Mouse (Mus musculus) lung, adult 2 months (tissue): ENCODE results near the gene Rtp4. TPM values are rescaled to one million over a fixed set of nuclear protein-coding genes. Genes with fewer than 3 reads are reported as not detected.

Experiments used
- DNase-seq: peaks from one replicate; pipeline ENCODE4 v3.0.0; 2022
- H3K4me1 ChIP-seq: fragments of 200-500 bp; 2 replicates; pipeline ENCODE4 v1.6.1; 2011; ENCODE audit warnings: low read length; ENCODE audit not compliant: control insufficient read depth, insufficient read depth
- H3K4me3 ChIP-seq: fragments of 200-500 bp; replicated peaks from 2 replicates; pipeline ENCODE3; 2011; ENCODE audit warnings: low read depth, mild to moderate bottlenecking, control low read depth, low read length; ENCODE audit errors: extremely low read depth
- CTCF ChIP-seq: fragments of 200-500 bp; IDR thresholded peaks from 2 replicates; pipeline ENCODE4 v1.5.1; 2011; ENCODE audit warnings: mild to moderate bottlenecking, low read length, control low read depth; ENCODE audit not compliant: insufficient read depth
- POLR2A ChIP-seq: fragments of 200-500 bp; IDR thresholded peaks from 2 replicates; pipeline ENCODE4 v1.6.1; 2011; ENCODE audit warnings: low read depth, mild to moderate bottlenecking, control low read depth, low read length, borderline replicate concordance; ENCODE audit errors: extremely low read depth
- WGBS: fragments of 180-500 bp; shearing (Covaris S2); methylation state at CpG from one replicate; pipeline ENCODE4 v1.1.7; 2018; 5-methylcytosine and 5-hydroxymethylcytosine counted together
- polyA plus RNA-seq: library from polyadenylated mRNA; depleted of rRNA; stranded (reverse); fragments of >200 nt; gene quantifications from 2 replicates; pipeline ENCODE4 v1.2.3, GENCODE M21; 2012; rRNA removed

The Rtp4 gene
- polyA plus RNA-seq, 1 experiment, result 21.3 TPM

DNA sequence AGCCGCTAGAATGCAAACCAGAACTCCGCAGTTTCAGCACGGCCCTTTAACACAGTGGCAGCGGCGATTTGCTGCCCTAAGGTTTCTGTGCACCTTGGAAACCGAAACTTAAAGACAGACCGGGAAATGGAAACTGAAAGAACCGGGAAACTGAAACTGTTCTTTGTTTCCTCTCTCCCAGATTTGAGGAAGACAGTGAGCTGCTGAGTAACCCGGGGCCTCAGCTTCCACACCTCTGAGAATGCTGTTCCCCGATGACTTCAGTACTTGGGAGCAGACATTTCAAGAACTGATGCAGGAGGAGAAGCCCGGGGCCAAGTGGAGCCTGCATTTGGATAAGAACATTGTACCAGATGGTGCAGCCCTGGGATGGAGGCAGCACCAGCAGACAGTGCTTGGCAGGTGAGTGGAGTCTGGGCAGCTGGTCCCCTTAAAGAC, 89.7 kb downstream of the Rtp4 start:
- peak; percentile 48 for DNase-seq
- peaks cover 6% of the 10 kb centered on the region; the same call in 1 of the 2 replicates for H3K4me1 ChIP-seq
- TF ChIP-seq POLR2A (peak; percentile 54; the same call in 1 of the 2 replicates), CTCF (no peak)
- peak overlapping the region; percentile 79 for H3K4me3 ChIP-seq
- WGBS, result 3% methylated on average over 11 of the region's 11 CpGs

GRCm38 (mm10) chr16:23624205-23624604, 104.1 kb downstream of the Rtp4 start:
- no peak overlapping the region for H3K4me3 ChIP-seq
- TF ChIP-seq CTCF (no peak), POLR2A (no peak)
- no peaks in the 10 kb centered on the region for H3K4me1 ChIP-seq
- DNase-seq, result no peak
- 70% methylated on average over 4 of the region's 4 CpGs for WGBS

- no peak for DNase-seq
- Histone ChIP-seq H3K4me1 (no peaks in the 10 kb centered on the region), H3K4me3 (no peak overlapping the region)
- TF ChIP-seq CTCF, result no peak
- TF ChIP-seq POLR2A, result no peak
- 64% methylated on average over 2 of the region's 2 CpGs for WGBS
Measured at GRCm38 (mm10) chr16:23631531-23631930, 111.4 kb downstream of the Rtp4 start.

DNA sequence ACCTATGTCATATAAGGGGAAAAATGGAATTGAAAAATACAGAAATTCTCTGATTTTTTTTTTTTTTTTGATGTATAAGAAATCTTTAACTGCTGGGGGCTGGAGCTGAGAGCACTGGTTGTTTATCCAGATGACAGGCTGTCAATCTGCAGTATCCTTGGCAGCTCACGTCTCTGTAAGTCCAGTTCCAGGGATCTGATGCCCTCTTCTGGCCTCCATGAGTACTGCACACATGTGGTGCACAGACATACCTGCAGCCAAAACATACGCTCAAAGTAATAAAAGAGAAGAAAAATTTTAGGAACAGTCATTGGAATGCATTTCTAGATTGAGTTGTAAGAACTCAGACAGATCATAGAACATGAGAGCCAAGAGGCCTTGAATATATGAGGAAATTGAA, 112.6 kb downstream of the Rtp4 start:
- Histone ChIP-seq H3K4me3 (no peak overlapping the region), H3K4me1 (no peaks in the 10 kb centered on the region)
- WGBS, result 74% methylated on average over 2 of the region's 2 CpGs
- no peak for DNase-seq
- TF ChIP-seq POLR2A (no peak), CTCF (peak; percentile 27; the same call in 1 of the 2 replicates)

DNA sequence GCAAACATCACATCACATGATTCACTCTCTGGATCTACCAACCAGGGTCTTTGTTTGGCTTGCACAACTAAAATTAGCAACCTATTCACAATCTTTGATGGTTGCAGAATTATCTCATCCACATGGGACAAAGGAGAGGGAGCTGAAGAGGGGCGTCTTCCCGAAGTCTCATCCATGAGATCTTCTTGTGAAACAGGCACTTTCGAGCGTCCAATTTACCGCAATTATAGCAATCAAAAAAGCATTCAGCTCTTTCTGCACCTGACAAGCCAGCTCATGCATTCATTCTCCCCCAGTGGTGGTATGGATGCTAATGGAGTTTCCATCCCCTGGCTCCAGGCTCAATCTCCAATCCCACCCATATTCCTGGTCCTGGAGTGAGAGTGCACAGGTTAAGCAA, 132.9 kb downstream of the Rtp4 start:
- TF ChIP-seq CTCF (no peak), POLR2A (no peak)
- WGBS, result 92% methylated on average over 5 of the region's 5 CpGs
- H3K4me1 ChIP-seq, result no peaks in the 10 kb centered on the region

GRCm38 (mm10) chr16:23653479-23653878, 133.4 kb downstream of the Rtp4 start:
- WGBS, result 60% methylated on average over 4 of the region's 4 CpGs
- no peaks in the 10 kb centered on the region for H3K4me1 ChIP-seq
- DNase-seq, result no peak
- TF ChIP-seq CTCF, result no peak
- H3K4me3 ChIP-seq, result no peak overlapping the region

More for the DNA sequence above, 132.9 kb downstream of the Rtp4 start:
- no peak overlapping the region for H3K4me3 ChIP-seq
- no peak for DNase-seq

- Histone ChIP-seq H3K4me3 (no peak overlapping the region), H3K4me1 (no peaks in the 10 kb centered on the region)
- DNase-seq, result no peak
- no peak for TF ChIP-seq POLR2A
- 83% methylated on average over 13 of the region's 13 CpGs for WGBS
Measured at GRCm38 (mm10) chr16:23659597-23660531, 139.8 kb downstream of the Rtp4 start.

Other genes starting within 250 kb of the Rtp4 start
- not detected in 2 replicates for gene Rtp1, start 91.2 kb upstream of the Rtp4 start, polyA plus RNA-seq
- 1.6 and 2.2 TPM in 2 replicates for gene Masp1, start 524 bp downstream of the Rtp4 start, polyA plus RNA-seq